17 mouse cellular contexts compared by ENCODE assay signal in the genomic region with DNA sequence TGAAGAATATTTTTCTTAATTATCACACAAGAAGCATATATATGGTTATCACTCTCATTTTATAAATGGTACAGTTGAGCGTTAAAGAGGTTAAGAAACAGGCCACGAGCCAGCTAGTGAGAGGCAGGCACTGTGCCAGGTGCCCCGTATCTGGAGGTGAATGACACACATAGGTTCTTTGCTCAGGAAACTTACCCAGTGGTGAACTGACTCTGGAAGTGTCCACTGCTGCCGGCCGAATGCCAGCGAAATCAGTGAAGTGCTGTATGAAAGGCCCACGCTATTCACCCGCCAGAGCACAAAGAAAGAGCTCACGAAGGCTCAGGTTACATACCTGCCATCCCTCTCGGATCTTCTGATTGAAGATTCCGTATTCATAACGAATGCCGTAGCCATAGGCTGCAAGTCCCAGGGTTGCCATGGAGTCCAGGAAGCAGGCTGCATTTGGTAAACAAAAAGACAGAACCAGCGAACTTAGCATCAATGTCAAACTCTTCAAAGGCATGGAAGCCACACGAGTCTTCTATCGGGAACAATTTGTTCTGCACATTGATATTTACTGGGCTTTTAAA. TPM values are rescaled to one million over a fixed set of nuclear protein-coding genes. Genes with fewer than 3 reads are reported as not detected.
DNase-seq lines count a peak whose midpoint lies in the region; ATAC-seq lines count a peak whose summit lies in the region.
"Had no signal": no experiment of that assay in that cellular context is flagged by ENCODE, and none has a peak within 500 bp of the region (broad histone marks: within the 10 kb centered on the region; RNA-seq: fewer than 3 reads in every experiment).

No protein-coding gene starts in this region.

- peak; percentile 33 for DNase-seq in kidney, postnatal 14 days
- no peak for DNase-seq in midbrain, embryonic 11.5 days (ENCODE audit: low spot score, missing footprints)
- DNase-seq in midbrain, embryonic 10.5 days (ENCODE audit: low spot score) = no peak
- no peak for DNase-seq in spleen, adult 12 weeks (ENCODE audit: low spot score)
- DNase-seq: adrenal gland, postnatal 25 days; cerebellum, adult 8-10 months; gastrocnemius, postnatal 36 days; kidney, adult 9 months; thymus, postnatal 4 days had no signal

- no peak overlapping the region for H3K27ac ChIP-seq in forebrain, embryonic 12.5 days
- no peak overlapping the region for H3K27ac ChIP-seq in forebrain, embryonic 15.5 days (replicated peaks)
- H3K27ac ChIP-seq in kidney, embryonic 16.5 days (ENCODE audit: low read length) = no peak overlapping the region
- H3K27ac ChIP-seq in midbrain, embryonic 11.5 days (ENCODE audit: low read depth, low read length) = no peak overlapping the region
- no peak overlapping the region for H3K27ac ChIP-seq in midbrain, embryonic 10.5 days (replicated peaks)
- H3K27ac ChIP-seq in midbrain, embryonic 16.5 days (ENCODE audit: low read length) = 0 out of 2 replicates have a peak overlapping the region, but pooled peaks have one; percentile 23
- H3K27ac ChIP-seq: embryonic facial prominence, embryonic 13.5 days; heart, embryonic 10.5 days; liver, embryonic 14.5 days had no signal

- H3K36me3 ChIP-seq in forebrain, embryonic 12.5 days (replicated peaks) = no peaks in the 10 kb centered on the region
- H3K36me3 ChIP-seq in forebrain, embryonic 15.5 days = no peaks in the 10 kb centered on the region
- peaks cover 6% of the 10 kb centered on the region; the same call in 1 of the 2 replicates for H3K36me3 ChIP-seq in kidney, embryonic 16.5 days (ENCODE audit: insufficient read depth, low read length)
- H3K36me3 ChIP-seq in midbrain, embryonic 11.5 days (ENCODE audit: control insufficient read depth, insufficient read depth, low read length) = no peaks in the 10 kb centered on the region
- no peaks in the 10 kb centered on the region for H3K36me3 ChIP-seq in midbrain, embryonic 10.5 days
- no peaks in the 10 kb centered on the region for H3K36me3 ChIP-seq in midbrain, embryonic 16.5 days (ENCODE audit: control insufficient read depth, insufficient read depth, low read length)
- H3K36me3 ChIP-seq: embryonic facial prominence, embryonic 13.5 days had no signal

- H3K4me3 ChIP-seq in forebrain, embryonic 12.5 days (replicated peaks) = no peak overlapping the region
- H3K4me3 ChIP-seq in forebrain, embryonic 15.5 days = no peak overlapping the region
- H3K4me3 ChIP-seq in kidney, embryonic 16.5 days (ENCODE audit: low read length) = no peak overlapping the region
- H3K4me3 ChIP-seq in midbrain, embryonic 11.5 days (ENCODE audit: low read depth, low read length) = no peak overlapping the region
- no peak overlapping the region for H3K4me3 ChIP-seq in midbrain, embryonic 10.5 days
- H3K4me3 ChIP-seq in midbrain, embryonic 16.5 days (ENCODE audit: low read depth, low read length) = no peak overlapping the region
- H3K4me3 ChIP-seq: embryonic facial prominence, embryonic 13.5 days; heart, embryonic 10.5 days had no signal

- WGBS in forebrain, embryonic 12.5 days = 40% methylated on average over 16 of the region's 16 CpGs
- WGBS in forebrain, embryonic 15.5 days = 24% methylated on average over 16 of the region's 16 CpGs
- 63% methylated on average over 16 of the region's 16 CpGs for WGBS in kidney, embryonic 16.5 days
- 63% methylated on average over 16 of the region's 16 CpGs for WGBS in midbrain, embryonic 11.5 days
- WGBS in midbrain, embryonic 10.5 days = 73% methylated on average over 16 of the region's 16 CpGs
- 28% methylated on average over 16 of the region's 16 CpGs for WGBS in midbrain, embryonic 16.5 days

- ATAC-seq in forebrain, embryonic 12.5 days (ENCODE audit: low FRiP score) = no peak
- no peak for ATAC-seq in forebrain, embryonic 15.5 days (replicated peaks)
- ATAC-seq in kidney, embryonic 16.5 days (ENCODE audit: low FRiP score, low TSS enrichment) = no peak
- 0 out of 2 replicates have a peak, but pooled peaks have one; percentile 7 for ATAC-seq in midbrain, embryonic 11.5 days (ENCODE audit: low FRiP score)
- ATAC-seq in midbrain, embryonic 16.5 days = peak; percentile 67; the same call in 1 of the 2 replicates

- no peaks in the 10 kb centered on the region for H3K27me3 ChIP-seq in forebrain, embryonic 12.5 days
- H3K27me3 ChIP-seq in forebrain, embryonic 15.5 days = no peaks in the 10 kb centered on the region
- H3K27me3 ChIP-seq in kidney, embryonic 16.5 days (ENCODE audit: insufficient read depth, low read length) = no peaks in the 10 kb centered on the region
- no peaks in the 10 kb centered on the region for H3K27me3 ChIP-seq in midbrain, embryonic 11.5 days (ENCODE audit: control insufficient read depth, insufficient read depth, low read length)
- H3K27me3 ChIP-seq in midbrain, embryonic 10.5 days (ENCODE audit: low read depth, poor library complexity, severe bottlenecking) = no peaks in the 10 kb centered on the region
- no peaks in the 10 kb centered on the region for H3K27me3 ChIP-seq in midbrain, embryonic 16.5 days (ENCODE audit: control insufficient read depth, insufficient read depth, low read depth, low read length)
- H3K27me3 ChIP-seq: CH12.LX; embryonic facial prominence, embryonic 13.5 days had no signal

- H3K9ac ChIP-seq in forebrain, embryonic 12.5 days = no peak overlapping the region
- no peak overlapping the region for H3K9ac ChIP-seq in forebrain, embryonic 15.5 days (replicated peaks)
- no peak overlapping the region for H3K9ac ChIP-seq in kidney, embryonic 16.5 days (replicated peaks; ENCODE audit: low read length)
- no peak overlapping the region for H3K9ac ChIP-seq in midbrain, embryonic 11.5 days (ENCODE audit: low read length)
- no peak overlapping the region for H3K9ac ChIP-seq in midbrain, embryonic 16.5 days (ENCODE audit: low read depth, low read length)
- H3K9ac ChIP-seq: embryonic facial prominence, embryonic 13.5 days; liver, embryonic 14.5 days had no signal

- H3K4me1 ChIP-seq in forebrain, embryonic 12.5 days = peaks cover 5% of the 10 kb centered on the region; the same call in 1 of the 2 replicates
- H3K4me1 ChIP-seq in forebrain, embryonic 15.5 days = peaks cover 4% of the 10 kb centered on the region; the same call in 1 of the 2 replicates
- peaks cover 15% of the 10 kb centered on the region; the same call in 1 of the 2 replicates for H3K4me1 ChIP-seq in kidney, embryonic 16.5 days (ENCODE audit: insufficient read depth, low read length)
- H3K4me1 ChIP-seq in midbrain, embryonic 11.5 days (ENCODE audit: control insufficient read depth, insufficient read depth, low read length) = peaks cover 4% of the 10 kb centered on the region; the same call in 1 of the 2 replicates
- H3K4me1 ChIP-seq in midbrain, embryonic 10.5 days = peaks cover 11% of the 10 kb centered on the region
- no peaks in the 10 kb centered on the region for H3K4me1 ChIP-seq in midbrain, embryonic 16.5 days (ENCODE audit: control insufficient read depth, insufficient read depth, low read length)
- H3K4me1 ChIP-seq: embryonic facial prominence, embryonic 13.5 days; heart, embryonic 10.5 days had no signal

- no peaks in the 10 kb centered on the region for H3K9me3 ChIP-seq in forebrain, embryonic 12.5 days
- H3K9me3 ChIP-seq in forebrain, embryonic 15.5 days = no peaks in the 10 kb centered on the region
- H3K9me3 ChIP-seq in kidney, embryonic 16.5 days (ENCODE audit: low read length) = no peaks in the 10 kb centered on the region
- H3K9me3 ChIP-seq in midbrain, embryonic 11.5 days (ENCODE audit: control insufficient read depth, low read length) = no peaks in the 10 kb centered on the region
- no peaks in the 10 kb centered on the region for H3K9me3 ChIP-seq in midbrain, embryonic 10.5 days (replicated peaks)
- no peaks in the 10 kb centered on the region for H3K9me3 ChIP-seq in midbrain, embryonic 16.5 days (replicated peaks; ENCODE audit: control insufficient read depth, low read length, poor library complexity, severe bottlenecking)
- H3K9me3 ChIP-seq: embryonic facial prominence, embryonic 13.5 days; heart, embryonic 10.5 days had no signal

- H3K4me2 ChIP-seq in forebrain, embryonic 12.5 days = peak overlapping the region; percentile 6; the same call in 1 of the 2 replicates
- no peak overlapping the region for H3K4me2 ChIP-seq in forebrain, embryonic 15.5 days (replicated peaks)
- H3K4me2 ChIP-seq in kidney, embryonic 16.5 days (replicated peaks; ENCODE audit: low read depth, low read length) = no peak overlapping the region
- H3K4me2 ChIP-seq in midbrain, embryonic 11.5 days = no peak overlapping the region
- peak overlapping the region; percentile 2; the same call in 1 of the 2 replicates for H3K4me2 ChIP-seq in midbrain, embryonic 16.5 days (ENCODE audit: low read length)
- H3K4me2 ChIP-seq: embryonic facial prominence, embryonic 13.5 days had no signal

RNA-seq across cellular contexts. Expression of a gene that starts 15.0 kb away (rescaled TPM):
- polyA plus RNA-seq in forebrain, embryonic 12.5 days (2016; fragmentation: Nextera tagmentation; extraction: Ambion mirVana) = 4.9 and 5.7 TPM in 2 replicates
- polyA plus RNA-seq in forebrain, embryonic 15.5 days (2015; fragmentation: Nextera tagmentation; extraction: Ambion mirVana) = 4.1 and 6.7 TPM in 2 replicates
- polyA plus RNA-seq in kidney, embryonic 16.5 days (2015; fragmentation: Nextera tagmentation; extraction: Ambion mirVana) = 47.9 and 49.1 TPM in 2 replicates
- 7.6 and 8.0 TPM in 2 replicates for polyA plus RNA-seq in midbrain, embryonic 11.5 days (2014; fragmentation: Nextera tagmentation; extraction: Ambion mirVana)
- polyA plus RNA-seq in midbrain, embryonic 10.5 days (2016; fragmentation: Nextera tagmentation; extraction: Ambion mirVana) = 9.7 and 10.9 TPM in 2 replicates
- polyA plus RNA-seq in midbrain, embryonic 16.5 days (2015; fragmentation: Nextera tagmentation; extraction: Ambion mirVana) = 8.0 and 8.9 TPM in 2 replicates

Comparison
In these comparisons a context has a peak if more than half of its experiments do, and no peak if none do; other contexts are left out.
1. H3K4me2 ChIP-seq: peak in forebrain, embryonic 12.5 days (single experiment) and midbrain, embryonic 16.5 days (single experiment); none in forebrain, embryonic 15.5 days (single experiment), kidney, embryonic 16.5 days (single experiment) and midbrain, embryonic 11.5 days (single experiment).
2. ATAC-seq: peak in midbrain, embryonic 11.5 days (single experiment) and midbrain, embryonic 16.5 days (single experiment); none in forebrain, embryonic 12.5 days (single experiment), forebrain, embryonic 15.5 days (single experiment) and kidney, embryonic 16.5 days (single experiment).